Mouse (Mus musculus): ENCODE data around the gene Ttc28. TPM values are rescaled to one million over a fixed set of nuclear protein-coding genes. Genes with fewer than 3 reads are reported as not detected.
A peak's percentile ranks its signal among the peaks of the same experiment; 100 is the strongest.

Ttc28 gene
- polyA plus RNA-seq, 1 experiment from 2014 or later: 9.0 TPM

GRCm38 (mm10) chr5:111180091-111181053 lies 300.8 kb downstream of the Ttc28 start:
- H3K9me3 ChIP-seq (replicated peaks; ENCODE audit: control insufficient read depth, low read length): no peaks in the 10 kb centered on the region
- H3K27me3 ChIP-seq (ENCODE audit: control insufficient read depth, insufficient read depth, low read length): no peaks in the 10 kb centered on the region
- H3K9ac ChIP-seq (ENCODE audit: low read length): no peak overlapping the region
- no peaks in the 10 kb centered on the region for H3K36me3 ChIP-seq (ENCODE audit: control insufficient read depth, insufficient read depth, low read length)
- H3K4me1 ChIP-seq (ENCODE audit: control insufficient read depth, insufficient read depth, low read length): peaks cover 29% of the 10 kb centered on the region
- H3K4me3 ChIP-seq (replicated peaks; ENCODE audit: low read length): no peak overlapping the region
- peak overlapping the region; percentile 31 for H3K4me2 ChIP-seq (ENCODE audit: low read depth, low read length)
- peak overlapping the region; percentile 44 for H3K27ac ChIP-seq (ENCODE audit: low read length)
- 47% methylated on average over 25 of the region's 25 CpGs for WGBS
- ATAC-seq (ENCODE audit: insufficient read depth, low FRiP score): peak; percentile 49; the same call in 1 of the 2 replicates

- H3K9ac ChIP-seq (ENCODE audit: low read length): no peak overlapping the region
- 65% methylated on average over 7 of the region's 7 CpGs for WGBS
- no peaks in the 10 kb centered on the region for H3K9me3 ChIP-seq (replicated peaks; ENCODE audit: control insufficient read depth, low read length)
- ATAC-seq (ENCODE audit: insufficient read depth, low FRiP score): no peak
- H3K27ac ChIP-seq (ENCODE audit: low read length): no peak overlapping the region
- no peaks in the 10 kb centered on the region for H3K27me3 ChIP-seq (ENCODE audit: control insufficient read depth, insufficient read depth, low read length)
- no peaks in the 10 kb centered on the region for H3K36me3 ChIP-seq (ENCODE audit: control insufficient read depth, insufficient read depth, low read length)
- H3K4me2 ChIP-seq (ENCODE audit: low read depth, low read length): no peak overlapping the region
- peaks cover 29% of the 10 kb centered on the region for H3K4me1 ChIP-seq (ENCODE audit: control insufficient read depth, insufficient read depth, low read length)
- no peak overlapping the region for H3K4me3 ChIP-seq (replicated peaks; ENCODE audit: low read length)
Measured at GRCm38 (mm10) chr5:111181204-111181912, 301.8 kb downstream of the Ttc28 start.

- no peak overlapping the region for H3K27ac ChIP-seq (ENCODE audit: low read length)
- no peak overlapping the region for H3K9ac ChIP-seq (ENCODE audit: low read length)
- 53% methylated on average over 11 of the region's 11 CpGs for WGBS
- no peak overlapping the region for H3K4me2 ChIP-seq (ENCODE audit: low read depth, low read length)
- H3K27me3 ChIP-seq (ENCODE audit: control insufficient read depth, insufficient read depth, low read length): no peaks in the 10 kb centered on the region
- H3K4me1 ChIP-seq (ENCODE audit: control insufficient read depth, insufficient read depth, low read length): no peaks in the 10 kb centered on the region
- no peak for ATAC-seq (ENCODE audit: insufficient read depth, low FRiP score)
- H3K36me3 ChIP-seq (ENCODE audit: control insufficient read depth, insufficient read depth, low read length): no peaks in the 10 kb centered on the region
- H3K4me3 ChIP-seq (replicated peaks; ENCODE audit: low read length): no peak overlapping the region
- H3K9me3 ChIP-seq (replicated peaks; ENCODE audit: control insufficient read depth, low read length): no peaks in the 10 kb centered on the region
Measured at GRCm38 (mm10) chr5:111186600-111186999, 307.0 kb downstream of the Ttc28 start.

- Histone ChIP-seq H3K9me3 (replicated peaks; ENCODE audit: control insufficient read depth, low read length) (no peaks in the 10 kb centered on the region), H3K36me3 (ENCODE audit: control insufficient read depth, insufficient read depth, low read length) (no peaks in the 10 kb centered on the region), H3K27ac (ENCODE audit: low read length) (no peak overlapping the region), H3K4me1 (ENCODE audit: control insufficient read depth, insufficient read depth, low read length) (no peaks in the 10 kb centered on the region; the same call in 1 of the 2 replicates), H3K4me3 (replicated peaks; ENCODE audit: low read length) (no peak overlapping the region), H3K4me2 (ENCODE audit: low read depth, low read length) (no peak overlapping the region), H3K9ac (ENCODE audit: low read length) (no peak overlapping the region), H3K27me3 (ENCODE audit: control insufficient read depth, insufficient read depth, low read length) (no peaks in the 10 kb centered on the region)
- no peak for ATAC-seq (ENCODE audit: insufficient read depth, low FRiP score)
- WGBS: 83% methylated on average over 9 of the region's 9 CpGs
Measured at GRCm38 (mm10) chr5:111191972-111192371, 312.4 kb downstream of the Ttc28 start.

- Histone ChIP-seq H3K36me3 (ENCODE audit: control insufficient read depth, insufficient read depth, low read length) (no peaks in the 10 kb centered on the region), H3K27ac (ENCODE audit: low read length) (peak overlapping the region; percentile 7; the same call in 1 of the 2 replicates), H3K4me2 (ENCODE audit: low read depth, low read length) (no peak overlapping the region), H3K9ac (ENCODE audit: low read length) (no peak overlapping the region), H3K9me3 (replicated peaks; ENCODE audit: control insufficient read depth, low read length) (no peaks in the 10 kb centered on the region), H3K4me3 (replicated peaks; ENCODE audit: low read length) (no peak overlapping the region), H3K4me1 (ENCODE audit: control insufficient read depth, insufficient read depth, low read length) (no peaks in the 10 kb centered on the region; the same call in 1 of the 2 replicates), H3K27me3 (ENCODE audit: control insufficient read depth, insufficient read depth, low read length) (no peaks in the 10 kb centered on the region)
- no peak for ATAC-seq (ENCODE audit: insufficient read depth, low FRiP score)
- WGBS: 56% methylated on average over 2 of the region's 2 CpGs
Measured at GRCm38 (mm10) chr5:111194829-111195228, 315.2 kb downstream of the Ttc28 start.

- Histone ChIP-seq H3K9me3 (replicated peaks; ENCODE audit: control insufficient read depth, low read length) (no peaks in the 10 kb centered on the region), H3K4me3 (replicated peaks; ENCODE audit: low read length) (no peak overlapping the region), H3K36me3 (ENCODE audit: control insufficient read depth, insufficient read depth, low read length) (no peaks in the 10 kb centered on the region), H3K4me2 (ENCODE audit: low read depth, low read length) (no peak overlapping the region), H3K27me3 (ENCODE audit: control insufficient read depth, insufficient read depth, low read length) (no peaks in the 10 kb centered on the region), H3K27ac (ENCODE audit: low read length) (0 out of 2 replicates have a peak overlapping the region, but pooled peaks have one; percentile 3), H3K9ac (ENCODE audit: low read length) (no peak overlapping the region), H3K4me1 (ENCODE audit: control insufficient read depth, insufficient read depth, low read length) (peaks cover 6% of the 10 kb centered on the region; the same call in 1 of the 2 replicates)
- WGBS: 44% methylated on average over 11 of the region's 11 CpGs
- ATAC-seq (ENCODE audit: insufficient read depth, low FRiP score): peak; percentile 65; the same call in 1 of the 2 replicates
Measured at GRCm38 (mm10) chr5:111195488-111196485, 316.2 kb downstream of the Ttc28 start.

- H3K4me2 ChIP-seq (ENCODE audit: low read depth, low read length): no peak overlapping the region
- no peak overlapping the region for H3K9ac ChIP-seq (ENCODE audit: low read length)
- no peaks in the 10 kb centered on the region for H3K9me3 ChIP-seq (replicated peaks; ENCODE audit: control insufficient read depth, low read length)
- peaks cover 14% of the 10 kb centered on the region; the same call in 1 of the 2 replicates for H3K4me1 ChIP-seq (ENCODE audit: control insufficient read depth, insufficient read depth, low read length)
- WGBS: 90% methylated on average over 15 of the region's 15 CpGs
- no peak for ATAC-seq (ENCODE audit: insufficient read depth, low FRiP score)
- no peaks in the 10 kb centered on the region for H3K27me3 ChIP-seq (ENCODE audit: control insufficient read depth, insufficient read depth, low read length)
- H3K36me3 ChIP-seq (ENCODE audit: control insufficient read depth, insufficient read depth, low read length): no peaks in the 10 kb centered on the region
- H3K27ac ChIP-seq (ENCODE audit: low read length): no peak overlapping the region
- H3K4me3 ChIP-seq (replicated peaks; ENCODE audit: low read length): no peak overlapping the region
Measured at GRCm38 (mm10) chr5:111197727-111198126, 318.1 kb downstream of the Ttc28 start.

- Histone ChIP-seq H3K27me3 (ENCODE audit: control insufficient read depth, insufficient read depth, low read length) (no peaks in the 10 kb centered on the region), H3K9me3 (replicated peaks; ENCODE audit: control insufficient read depth, low read length) (no peaks in the 10 kb centered on the region), H3K36me3 (ENCODE audit: control insufficient read depth, insufficient read depth, low read length) (no peaks in the 10 kb centered on the region), H3K27ac (ENCODE audit: low read length) (0 out of 2 replicates have a peak overlapping the region, but pooled peaks have one; percentile 2), H3K4me1 (ENCODE audit: control insufficient read depth, insufficient read depth, low read length) (peaks cover 33% of the 10 kb centered on the region), H3K4me3 (replicated peaks; ENCODE audit: low read length) (no peak overlapping the region), H3K9ac (ENCODE audit: low read length) (no peak overlapping the region), H3K4me2 (ENCODE audit: low read depth, low read length) (no peak overlapping the region)
- ATAC-seq (ENCODE audit: insufficient read depth, low FRiP score): no peak
- 45% methylated on average over 15 of the region's 15 CpGs for WGBS
Measured at GRCm38 (mm10) chr5:111200167-111200840, 320.7 kb downstream of the Ttc28 start.
